Mouse (Mus musculus) ES-E14 (cell line): ENCODE data around the gene Sel1l.

Experiments
- CHD2 ChIP-seq: IDR thresholded peaks from 2 replicates; pipeline ENCODE4 v1.6.1; 2014; ENCODE audit warnings: mild to moderate bottlenecking, low read depth, low read length, inconsistent platforms
- ZC3H11A ChIP-seq: IDR thresholded peaks from 2 replicates; pipeline ENCODE4 v1.6.1; 2012; ENCODE audit warnings: low read depth, mild to moderate bottlenecking, inconsistent platforms, low read length, borderline replicate concordance

GRCm38 (mm10) chr12:91878056-91878911 is 29.3 kb upstream of the Sel1l start:
- TF ChIP-seq ZC3H11A (no peak), CHD2 (no peak)
